Mouse (Mus musculus): ENCODE data around the gene Olfr1423. TPM values are rescaled to one million over a fixed set of nuclear protein-coding genes. Genes with fewer than 3 reads are reported as not detected.
"Not testable (repeated sequence)": the region's sequence is repeated elsewhere in the genome, so short reads cannot be mapped to it uniquely, and the experiment has no call there.

Olfr1423 gene
- polyA plus RNA-seq (2014; fragmentation: Nextera tagmentation; extraction: Ambion mirVana) = not detected in 2 replicates

- H3K27me3 ChIP-seq (ENCODE audit: control insufficient read depth, insufficient read depth, low read length) = no peaks in the 10 kb centered on the region
- 53% methylated on average over 2 of the region's 2 CpGs for WGBS
Observed at GRCm38 (mm10) chr19:12041217-12041616, at the start of gene Olfr1423. TSS of gene Olfr1423 (minus strand) at chr19:12041317.

GRCm38 (mm10) chr19:12077631-12078030 lies 36.5 kb upstream of the Olfr1423 start, which contains the start of gene Olfr1425:
TSS of gene Olfr1425 (minus strand) at chr19:12077731.
- H3K9ac ChIP-seq (replicated peaks; ENCODE audit: low read length); H3K27ac ChIP-seq (replicated peaks; ENCODE audit: low read depth, low read length); H3K4me3 ChIP-seq (ENCODE audit: low read depth, low read length); H3K4me2 ChIP-seq (ENCODE audit: low read depth, low read length); DNase-seq (ENCODE audit: low spot score); ATAC-seq (replicated peaks; ENCODE audit: insufficient number of reproducible peaks, low FRiP score, low TSS enrichment, low read depth); H3K4me1 ChIP-seq (ENCODE audit: control insufficient read depth, insufficient read depth, low read length); H3K36me3 ChIP-seq (replicated peaks; ENCODE audit: control insufficient read depth, insufficient read depth, low read depth, low read length); H3K27me3 ChIP-seq (ENCODE audit: control insufficient read depth, insufficient read depth, low read length); H3K9me3 ChIP-seq (replicated peaks; ENCODE audit: control insufficient read depth, low read length): not testable (repeated sequence)
- 83% methylated on average over 4 of the region's 4 CpGs for whole genome bisulfite sequencing

More at GRCm38 (mm10) chr19:12041217-12041616, at the start of gene Olfr1423:
- DNase-seq (ENCODE audit: low spot score) (no peak), ATAC-seq (replicated peaks; ENCODE audit: insufficient number of reproducible peaks, low FRiP score, low TSS enrichment, low read depth) (no peak)
- Histone ChIP-seq H3K9ac (replicated peaks; ENCODE audit: low read length) (no peak within 1 kb of the TSS), H3K36me3 (replicated peaks; ENCODE audit: control insufficient read depth, insufficient read depth, low read depth, low read length) (no peaks in the 10 kb centered on the region), H3K27ac (replicated peaks; ENCODE audit: low read depth, low read length) (no peak within 1 kb of the TSS), H3K4me1 (ENCODE audit: control insufficient read depth, insufficient read depth, low read length) (no peaks in the 10 kb centered on the region), H3K4me3 (ENCODE audit: low read depth, low read length) (no peak within 1 kb of the TSS), H3K9me3 (replicated peaks; ENCODE audit: control insufficient read depth, low read length) (no peaks in the 10 kb centered on the region), H3K4me2 (ENCODE audit: low read depth, low read length) (no peak within 1 kb of the TSS)

GRCm38 (mm10) chr19:12069546-12069945 lies 28.4 kb upstream of the Olfr1423 start:
- not testable (repeated sequence) for DNase-seq (ENCODE audit: low spot score)
- WGBS = 70% methylated on average over 1 of the region's 1 CpGs

GRCm38 (mm10) chr19:12067806-12068205 lies 26.7 kb upstream of the Olfr1423 start:
- 60% methylated on average over 1 of the region's 1 CpGs for WGBS
- ATAC-seq (replicated peaks; ENCODE audit: insufficient number of reproducible peaks, low FRiP score, low TSS enrichment, low read depth) = not testable (repeated sequence)

More at GRCm38 (mm10) chr19:12069546-12069945, 28.4 kb upstream of the Olfr1423 start:
- ATAC-seq (replicated peaks; ENCODE audit: insufficient number of reproducible peaks, low FRiP score, low TSS enrichment, low read depth); H3K36me3 ChIP-seq (replicated peaks; ENCODE audit: control insufficient read depth, insufficient read depth, low read depth, low read length); H3K27ac ChIP-seq (replicated peaks; ENCODE audit: low read depth, low read length); H3K9ac ChIP-seq (replicated peaks; ENCODE audit: low read length); H3K9me3 ChIP-seq (replicated peaks; ENCODE audit: control insufficient read depth, low read length); H3K4me3 ChIP-seq (ENCODE audit: low read depth, low read length); H3K4me1 ChIP-seq (ENCODE audit: control insufficient read depth, insufficient read depth, low read length); H3K27me3 ChIP-seq (ENCODE audit: control insufficient read depth, insufficient read depth, low read length); H3K4me2 ChIP-seq (ENCODE audit: low read depth, low read length): not testable (repeated sequence)

GRCm38 (mm10) chr19:12062582-12062981 lies 21.5 kb upstream of the Olfr1423 start, which contains the start of gene Olfr1424:
TSS of gene Olfr1424 (minus strand) at chr19:12062682.
- not testable (repeated sequence) for H3K36me3 ChIP-seq (replicated peaks; ENCODE audit: control insufficient read depth, insufficient read depth, low read depth, low read length); H3K27me3 ChIP-seq (ENCODE audit: control insufficient read depth, insufficient read depth, low read length); DNase-seq (ENCODE audit: low spot score); H3K4me3 ChIP-seq (ENCODE audit: low read depth, low read length); H3K4me1 ChIP-seq (ENCODE audit: control insufficient read depth, insufficient read depth, low read length); ATAC-seq (replicated peaks; ENCODE audit: insufficient number of reproducible peaks, low FRiP score, low TSS enrichment, low read depth); H3K9ac ChIP-seq (replicated peaks; ENCODE audit: low read length); H3K9me3 ChIP-seq (replicated peaks; ENCODE audit: control insufficient read depth, low read length); H3K27ac ChIP-seq (replicated peaks; ENCODE audit: low read depth, low read length); H3K4me2 ChIP-seq (ENCODE audit: low read depth, low read length)
- 88% methylated on average over 1 of the region's 1 CpGs for WGBS

More at GRCm38 (mm10) chr19:12067806-12068205, 26.7 kb upstream of the Olfr1423 start:
- H3K36me3 ChIP-seq (replicated peaks; ENCODE audit: control insufficient read depth, insufficient read depth, low read depth, low read length); H3K9me3 ChIP-seq (replicated peaks; ENCODE audit: control insufficient read depth, low read length); DNase-seq (ENCODE audit: low spot score); H3K27me3 ChIP-seq (ENCODE audit: control insufficient read depth, insufficient read depth, low read length); H3K4me3 ChIP-seq (ENCODE audit: low read depth, low read length); H3K4me2 ChIP-seq (ENCODE audit: low read depth, low read length); H3K27ac ChIP-seq (replicated peaks; ENCODE audit: low read depth, low read length); H3K4me1 ChIP-seq (ENCODE audit: control insufficient read depth, insufficient read depth, low read length); H3K9ac ChIP-seq (replicated peaks; ENCODE audit: low read length): not testable (repeated sequence)

GRCm38 (mm10) chr19:12043163-12043562 lies 2.0 kb upstream of the Olfr1423 start:
- no peak overlapping the region for H3K4me3 ChIP-seq (ENCODE audit: low read depth, low read length)
- no peak overlapping the region for H3K4me2 ChIP-seq (ENCODE audit: low read depth, low read length)
- ATAC-seq (replicated peaks; ENCODE audit: insufficient number of reproducible peaks, low FRiP score, low TSS enrichment, low read depth) (no peak), DNase-seq (ENCODE audit: low spot score) (no peak)
- H3K9ac ChIP-seq (replicated peaks; ENCODE audit: low read length) = no peak overlapping the region
- H3K4me1 ChIP-seq (ENCODE audit: control insufficient read depth, insufficient read depth, low read length) = no peaks in the 10 kb centered on the region
- H3K27me3 ChIP-seq (ENCODE audit: control insufficient read depth, insufficient read depth, low read length) = no peaks in the 10 kb centered on the region
- no peaks in the 10 kb centered on the region for H3K36me3 ChIP-seq (replicated peaks; ENCODE audit: control insufficient read depth, insufficient read depth, low read depth, low read length)
- 87% methylated on average over 5 of the region's 5 CpGs for WGBS
- no peaks in the 10 kb centered on the region for H3K9me3 ChIP-seq (replicated peaks; ENCODE audit: control insufficient read depth, low read length)
- H3K27ac ChIP-seq (replicated peaks; ENCODE audit: low read depth, low read length) = no peak overlapping the region

GRCm38 (mm10) chr19:12037727-12038126 lies 3.4 kb downstream of the Olfr1423 start:
- no peak for ATAC-seq (replicated peaks; ENCODE audit: insufficient number of reproducible peaks, low FRiP score, low TSS enrichment, low read depth)
- H3K27me3 ChIP-seq (ENCODE audit: control insufficient read depth, insufficient read depth, low read length) = no peaks in the 10 kb centered on the region
- no peaks in the 10 kb centered on the region for H3K36me3 ChIP-seq (replicated peaks; ENCODE audit: control insufficient read depth, insufficient read depth, low read depth, low read length)
- H3K4me3 ChIP-seq (ENCODE audit: low read depth, low read length) = no peak overlapping the region
- H3K4me1 ChIP-seq (ENCODE audit: control insufficient read depth, insufficient read depth, low read length) = no peaks in the 10 kb centered on the region
- DNase-seq (ENCODE audit: low spot score) = no peak
- H3K27ac ChIP-seq (replicated peaks; ENCODE audit: low read depth, low read length) = no peak overlapping the region
- no peak overlapping the region for H3K9ac ChIP-seq (replicated peaks; ENCODE audit: low read length)
- no peak overlapping the region for H3K4me2 ChIP-seq (ENCODE audit: low read depth, low read length)
- no peaks in the 10 kb centered on the region for H3K9me3 ChIP-seq (replicated peaks; ENCODE audit: control insufficient read depth, low read length)

- Histone ChIP-seq H3K9me3 (replicated peaks; ENCODE audit: control insufficient read depth, low read length) (no peaks in the 10 kb centered on the region), H3K9ac (replicated peaks; ENCODE audit: low read length) (no peak overlapping the region), H3K4me3 (ENCODE audit: low read depth, low read length) (no peak overlapping the region), H3K36me3 (replicated peaks; ENCODE audit: control insufficient read depth, insufficient read depth, low read depth, low read length) (no peaks in the 10 kb centered on the region), H3K4me2 (ENCODE audit: low read depth, low read length) (no peak overlapping the region), H3K27me3 (ENCODE audit: control insufficient read depth, insufficient read depth, low read length) (no peaks in the 10 kb centered on the region), H3K27ac (replicated peaks; ENCODE audit: low read depth, low read length) (no peak overlapping the region), H3K4me1 (ENCODE audit: control insufficient read depth, insufficient read depth, low read length) (no peaks in the 10 kb centered on the region)
- DNase-seq (ENCODE audit: low spot score) (no peak), ATAC-seq (replicated peaks; ENCODE audit: insufficient number of reproducible peaks, low FRiP score, low TSS enrichment, low read depth) (no peak)
- WGBS = 74% methylated on average over 2 of the region's 2 CpGs
Observed at GRCm38 (mm10) chr19:12026606-12027005, 14.5 kb downstream of the Olfr1423 start.

Measured in embryonic facial prominence, embryonic 11.5 days (tissue).